Mouse (Mus musculus): ENCODE measurements at regions not wholly inside any gene's neighbourhood (a gene's known extent, or its start where the extent isn't known, plus 50 kb on each side); places are given as distances from the start of the nearest gene placed in this dataset.
"Not testable (repeated sequence)": the region's sequence is repeated elsewhere in the genome, so short reads cannot be mapped to it uniquely, and the experiment has no call there.

GRCm38 (mm10) chr15:32749971-32750370 is 505.4 kb downstream of the Sema5a start:
- DNase-seq (ENCODE audit: low spot score) (no peak), ATAC-seq (ENCODE audit: low FRiP score, low TSS enrichment) (no peak)
- WGBS: 36% methylated on average over 2 of the region's 2 CpGs

GRCm38 (mm10) chr15:32751991-32752390 is 507.4 kb downstream of the Sema5a start:
- WGBS: 39% methylated on average over 3 of the region's 3 CpGs
- no peak overlapping the region for H3K27ac ChIP-seq (replicated peaks)
- no peak for ATAC-seq (ENCODE audit: low FRiP score, low TSS enrichment)

More at GRCm38 (mm10) chr15:32749971-32750370, 505.4 kb downstream of the Sema5a start:
- no peaks in the 10 kb centered on the region for H3K27me3 ChIP-seq (ENCODE audit: control insufficient read depth, insufficient read depth, low read length)
- TF ChIP-seq EP300 (optimal IDR thresholded peaks at IDR 0.05) (no peak), CTCF (IDR thresholded peaks at IDR 0.05; ENCODE audit: low read depth) (no peak)
- no peak overlapping the region for H3K27ac ChIP-seq (replicated peaks)
- H3K4me1 ChIP-seq (replicated peaks; ENCODE audit: control insufficient read depth, insufficient read depth): no peaks in the 10 kb centered on the region
- H3K9ac ChIP-seq (ENCODE audit: low read length): no peak overlapping the region
- H3K4me3 ChIP-seq (ENCODE audit: low read depth, low read length): no peak overlapping the region
- H3K9me3 ChIP-seq (ENCODE audit: control insufficient read depth, low read length): no peaks in the 10 kb centered on the region
- H3K36me3 ChIP-seq (ENCODE audit: control insufficient read depth, insufficient read depth, low read length): no peaks in the 10 kb centered on the region
- H3K4me2 ChIP-seq (replicated peaks; ENCODE audit: low read depth): no peak overlapping the region

GRCm38 (mm10) chr15:32760141-32760540 is 515.5 kb downstream of the Sema5a start:
- no peak for ATAC-seq (ENCODE audit: low FRiP score, low TSS enrichment)

More at GRCm38 (mm10) chr15:32751991-32752390, 507.4 kb downstream of the Sema5a start:
- TF ChIP-seq EP300 (optimal IDR thresholded peaks at IDR 0.05): no peak
- TF ChIP-seq CTCF (IDR thresholded peaks at IDR 0.05; ENCODE audit: low read depth): no peak
- H3K9ac ChIP-seq (ENCODE audit: low read length): no peak overlapping the region
- no peaks in the 10 kb centered on the region for H3K27me3 ChIP-seq (ENCODE audit: control insufficient read depth, insufficient read depth, low read length)
- H3K4me2 ChIP-seq (replicated peaks; ENCODE audit: low read depth): no peak overlapping the region
- H3K9me3 ChIP-seq (ENCODE audit: control insufficient read depth, low read length): no peaks in the 10 kb centered on the region
- no peaks in the 10 kb centered on the region for H3K36me3 ChIP-seq (ENCODE audit: control insufficient read depth, insufficient read depth, low read length)
- no peak overlapping the region for H3K4me3 ChIP-seq (ENCODE audit: low read depth, low read length)
- no peak for DNase-seq (ENCODE audit: low spot score)
- no peaks in the 10 kb centered on the region for H3K4me1 ChIP-seq (replicated peaks; ENCODE audit: control insufficient read depth, insufficient read depth)

GRCm38 (mm10) chr15:32766011-32766701 is 521.5 kb downstream of the Sema5a start:
- peak; percentile 88 for TF ChIP-seq CTCF (IDR thresholded peaks at IDR 0.05; ENCODE audit: low read depth)
- TF ChIP-seq EP300 (optimal IDR thresholded peaks at IDR 0.05): no peak
- Histone ChIP-seq H3K9ac (ENCODE audit: low read length) (no peak overlapping the region), H3K27ac (replicated peaks) (no peak overlapping the region), H3K36me3 (ENCODE audit: control insufficient read depth, insufficient read depth, low read length) (no peaks in the 10 kb centered on the region), H3K4me1 (replicated peaks; ENCODE audit: control insufficient read depth, insufficient read depth) (no peaks in the 10 kb centered on the region), H3K4me3 (ENCODE audit: low read depth, low read length) (no peak overlapping the region), H3K9me3 (ENCODE audit: control insufficient read depth, low read length) (no peaks in the 10 kb centered on the region), H3K4me2 (replicated peaks; ENCODE audit: low read depth) (no peak overlapping the region), H3K27me3 (ENCODE audit: control insufficient read depth, insufficient read depth, low read length) (no peaks in the 10 kb centered on the region)
- ATAC-seq (ENCODE audit: low FRiP score, low TSS enrichment): peak; percentile 69
- WGBS: 4% methylated on average over 4 of the region's 4 CpGs
- DNase-seq (ENCODE audit: low spot score): no peak

More at GRCm38 (mm10) chr15:32760141-32760540, 515.5 kb downstream of the Sema5a start:
- Histone ChIP-seq H3K27ac (replicated peaks) (no peak overlapping the region), H3K4me2 (replicated peaks; ENCODE audit: low read depth) (no peak overlapping the region), H3K27me3 (ENCODE audit: control insufficient read depth, insufficient read depth, low read length) (no peaks in the 10 kb centered on the region), H3K36me3 (ENCODE audit: control insufficient read depth, insufficient read depth, low read length) (no peaks in the 10 kb centered on the region), H3K9me3 (ENCODE audit: control insufficient read depth, low read length) (no peaks in the 10 kb centered on the region), H3K9ac (ENCODE audit: low read length) (no peak overlapping the region), H3K4me3 (ENCODE audit: low read depth, low read length) (no peak overlapping the region), H3K4me1 (replicated peaks; ENCODE audit: control insufficient read depth, insufficient read depth) (no peaks in the 10 kb centered on the region)
- TF ChIP-seq EP300 (optimal IDR thresholded peaks at IDR 0.05): no peak
- TF ChIP-seq CTCF (IDR thresholded peaks at IDR 0.05; ENCODE audit: low read depth): no peak
- DNase-seq (ENCODE audit: low spot score): no peak
- 51% methylated on average over 3 of the region's 3 CpGs for WGBS

GRCm38 (mm10) chr15:32766746-32767471 is 522.3 kb downstream of the Sema5a start:
- H3K4me1 ChIP-seq (replicated peaks; ENCODE audit: control insufficient read depth, insufficient read depth): no peaks in the 10 kb centered on the region
- ATAC-seq (ENCODE audit: low FRiP score, low TSS enrichment) (no peak), DNase-seq (ENCODE audit: low spot score) (no peak)
- H3K36me3 ChIP-seq (ENCODE audit: control insufficient read depth, insufficient read depth, low read length): no peaks in the 10 kb centered on the region
- TF ChIP-seq EP300 (optimal IDR thresholded peaks at IDR 0.05) (no peak), CTCF (IDR thresholded peaks at IDR 0.05; ENCODE audit: low read depth) (no peak)
- H3K9ac ChIP-seq (ENCODE audit: low read length): no peak overlapping the region
- H3K27ac ChIP-seq (replicated peaks): no peak overlapping the region
- WGBS: 32% methylated on average over 3 of the region's 5 CpGs
- no peaks in the 10 kb centered on the region for H3K9me3 ChIP-seq (ENCODE audit: control insufficient read depth, low read length)
- no peaks in the 10 kb centered on the region for H3K27me3 ChIP-seq (ENCODE audit: control insufficient read depth, insufficient read depth, low read length)
- no peak overlapping the region for H3K4me3 ChIP-seq (ENCODE audit: low read depth, low read length)
- H3K4me2 ChIP-seq (replicated peaks; ENCODE audit: low read depth): no peak overlapping the region

GRCm38 (mm10) chr15:32778226-32778598 is 533.6 kb downstream of the Sema5a start:
- not testable (repeated sequence) for ATAC-seq (ENCODE audit: low FRiP score, low TSS enrichment); H3K36me3 ChIP-seq (ENCODE audit: control insufficient read depth, insufficient read depth, low read length); H3K9me3 ChIP-seq (ENCODE audit: control insufficient read depth, low read length); DNase-seq (ENCODE audit: low spot score); H3K4me2 ChIP-seq (replicated peaks; ENCODE audit: low read depth); H3K27me3 ChIP-seq (ENCODE audit: control insufficient read depth, insufficient read depth, low read length); H3K27ac ChIP-seq (replicated peaks); H3K4me1 ChIP-seq (replicated peaks; ENCODE audit: control insufficient read depth, insufficient read depth); H3K9ac ChIP-seq (ENCODE audit: low read length)
- WGBS: 19% methylated on average over 5 of the region's 5 CpGs
- peak overlapping the region; percentile 53; the same call in 1 of the 2 replicates for H3K4me3 ChIP-seq (ENCODE audit: low read depth, low read length)

GRCm38 (mm10) chr15:32778599-32779273 is 534.1 kb downstream of the Sema5a start:
- peak overlapping the region; percentile 59 for H3K9ac ChIP-seq (ENCODE audit: low read length)
- peak overlapping the region; percentile 53 for H3K4me3 ChIP-seq (ENCODE audit: low read depth, low read length)
- not testable (repeated sequence) for H3K36me3 ChIP-seq (ENCODE audit: control insufficient read depth, insufficient read depth, low read length); H3K9me3 ChIP-seq (ENCODE audit: control insufficient read depth, low read length); H3K4me1 ChIP-seq (replicated peaks; ENCODE audit: control insufficient read depth, insufficient read depth); H3K27me3 ChIP-seq (ENCODE audit: control insufficient read depth, insufficient read depth, low read length)
- WGBS: 1% methylated on average over 33 of the region's 34 CpGs
- peak; percentile 96 for ATAC-seq (ENCODE audit: low FRiP score, low TSS enrichment)
- peak overlapping the region; percentile 78 for H3K27ac ChIP-seq (replicated peaks)
- peak; percentile 81 for DNase-seq (ENCODE audit: low spot score)
- peak overlapping the region; percentile 68 for H3K4me2 ChIP-seq (replicated peaks; ENCODE audit: low read depth)

- Histone ChIP-seq H3K4me3 (ENCODE audit: low read depth, low read length) (peak overlapping the region; percentile 53), H3K27ac (replicated peaks) (peak overlapping the region; percentile 78), H3K4me2 (replicated peaks; ENCODE audit: low read depth) (peak overlapping the region; percentile 68), H3K9ac (ENCODE audit: low read length) (peak overlapping the region; percentile 59)
- not testable (repeated sequence) for H3K36me3 ChIP-seq (ENCODE audit: control insufficient read depth, insufficient read depth, low read length); DNase-seq (ENCODE audit: low spot score); H3K27me3 ChIP-seq (ENCODE audit: control insufficient read depth, insufficient read depth, low read length); H3K9me3 ChIP-seq (ENCODE audit: control insufficient read depth, low read length); H3K4me1 ChIP-seq (replicated peaks; ENCODE audit: control insufficient read depth, insufficient read depth)
- peak; percentile 14; the same call in 1 of the 2 replicates for ATAC-seq (ENCODE audit: low FRiP score, low TSS enrichment)
- 6% methylated on average over 11 of the region's 11 CpGs for WGBS
Observed at GRCm38 (mm10) chr15:32779274-32779615, 534.6 kb downstream of the Sema5a start.
